ENCODE assay signal across 20 mouse cellular contexts in genomic region chr9:121242331-121242730, GRCm38 (mm10). TPM values are rescaled to one million over a fixed set of nuclear protein-coding genes. Genes with fewer than 3 reads are reported as not detected.
DNase-seq lines count a peak whose midpoint lies in the region; ATAC-seq lines count a peak whose summit lies in the region.
"Had no signal": no experiment of that assay in that cellular context is flagged by ENCODE, and none has a peak within 500 bp of the region (broad histone marks: within the 10 kb centered on the region; RNA-seq: fewer than 3 reads in every experiment).

No protein-coding gene starts in this region.

- ATAC-seq in neural tube, embryonic 13.5 days (ENCODE audit: low read depth) = no peak
- ATAC-seq: forebrain, embryonic 14.5 days had no signal

- peak; percentile 0 for DNase-seq in heart, postnatal 25 days (ENCODE audit: low spot score)
- no peak for DNase-seq in heart, postnatal 10 days
- peak; percentile 1 for DNase-seq in layer of hippocampus, adult 11-12 months (ENCODE audit: low spot score)
- no peak for DNase-seq in layer of hippocampus, postnatal 14 days (ENCODE audit: low spot score in 2 of 2)
- no peak for DNase-seq in neural tube, embryonic 10.5 days (ENCODE audit: extremely low spot score, low spot score)
- DNase-seq in urinary bladder, postnatal 25 days (ENCODE audit: low spot score) = peak; percentile 1
- no peak for DNase-seq in urinary bladder, postnatal 14 days (ENCODE audit: low spot score)
- DNase-seq: adrenal gland, postnatal 25 days; cerebellum, adult 18-20 months; cerebellum, adult 9-11 months; cerebellum, postnatal 36 days had no signal

- H3K27ac ChIP-seq in neural tube, embryonic 13.5 days (replicated peaks) = no peak overlapping the region
- H3K27ac ChIP-seq: embryonic facial prominence, embryonic 15.5 days; forebrain, embryonic 10.5 days; heart, adult 2 months; heart, embryonic 15.5 days; hindbrain, embryonic 12.5 days had no signal

- no peak overlapping the region for H3K4me3 ChIP-seq in neural tube, embryonic 13.5 days
- H3K4me3 ChIP-seq: embryonic facial prominence, embryonic 15.5 days; erythroblast, embryonic 14.5 days; forebrain, embryonic 10.5 days; heart, adult 2 months; heart, embryonic 15.5 days; hindbrain, embryonic 12.5 days had no signal

- no peaks in the 10 kb centered on the region for H3K36me3 ChIP-seq in neural tube, embryonic 13.5 days
- H3K36me3 ChIP-seq: embryonic facial prominence, embryonic 15.5 days; forebrain, embryonic 10.5 days; heart, embryonic 15.5 days; hindbrain, embryonic 12.5 days had no signal

- 0 out of 2 replicates have a peak, but pooled peaks cover 3% of the 10 kb centered on the region for H3K27me3 ChIP-seq in neural tube, embryonic 13.5 days
- H3K27me3 ChIP-seq: embryonic facial prominence, embryonic 15.5 days had no signal

- intact Hi-C loops in heart, postnatal 25 days (cut with DNase I) = loop anchor here (1.0 to 5.0 kb wide), 3 partner anchors 640 to 741 kb away; no protein-coding TSS in a partner anchor
- intact Hi-C loops in heart, postnatal 10 days (cut with DNase I) = loop anchor here (5.0 kb wide), 1 partner anchor 655 kb away; no protein-coding TSS in a partner anchor

- H3K4me2 ChIP-seq in neural tube, embryonic 13.5 days = no peak overlapping the region
- H3K4me2 ChIP-seq: embryonic facial prominence, embryonic 15.5 days; heart, embryonic 11.5 days; heart, embryonic 15.5 days; hindbrain, embryonic 12.5 days had no signal

- H3K9ac ChIP-seq in neural tube, embryonic 13.5 days = 0 out of 2 replicates have a peak overlapping the region, but pooled peaks have one; percentile 22
- H3K9ac ChIP-seq: embryonic facial prominence, embryonic 15.5 days; heart, embryonic 15.5 days; hindbrain, embryonic 12.5 days had no signal

- no peaks in the 10 kb centered on the region for H3K4me1 ChIP-seq in neural tube, embryonic 13.5 days (replicated peaks)
- H3K4me1 ChIP-seq: embryonic facial prominence, embryonic 15.5 days; forebrain, embryonic 10.5 days; heart, embryonic 15.5 days; hindbrain, embryonic 12.5 days had no signal

- 92% methylated on average over 6 of the region's 6 CpGs for WGBS in neural tube, embryonic 13.5 days

- H3K9me3 ChIP-seq in neural tube, embryonic 13.5 days = no peaks in the 10 kb centered on the region
- H3K9me3 ChIP-seq: embryonic facial prominence, embryonic 15.5 days; forebrain, embryonic 10.5 days; heart, embryonic 15.5 days; hindbrain, embryonic 12.5 days had no signal

RNA-seq across cellular contexts. Expression of gene Ulk4, which starts 34.7 kb away (rescaled TPM):
- total RNA-seq in heart, postnatal 25 days (2021) = under 1 TPM; 0.21 to 0.48 TPM
- 1 to 10 TPM in 1 of 2 experiments, under 1 TPM in 1; 0.74 to 1.4 TPM for total RNA-seq in heart, postnatal 10 days (2021)
- 1 to 10 TPM; 8.2 to 9.4 TPM for total RNA-seq in layer of hippocampus, postnatal 14 days (2021)
- polyA plus RNA-seq in neural tube, embryonic 13.5 days (2015; fragmentation: Nextera tagmentation; extraction: Ambion mirVana) = 115 and 160 TPM in 2 replicates

RNA-seq across cellular contexts. Expression of gene Trak1, which starts 55.0 kb away (rescaled TPM):
- 100 to 1,000 TPM; 309 to 322 TPM for total RNA-seq in heart, postnatal 25 days (2021)
- total RNA-seq in heart, postnatal 10 days (2021) = 100 to 1,000 TPM; 334 to 336 TPM
- total RNA-seq in layer of hippocampus, postnatal 14 days (2021) = 100 to 1,000 TPM; 230 to 235 TPM
- 43.4 and 44.3 TPM in 2 replicates for polyA plus RNA-seq in neural tube, embryonic 13.5 days (2015; fragmentation: Nextera tagmentation; extraction: Ambion mirVana)

Comparison
In these comparisons a context has a peak if more than half of its experiments do, and no peak if none do; other contexts are left out.
1. DNase-seq: peak in heart, postnatal 25 days (single experiment), layer of hippocampus, adult 11-12 months (single experiment) and urinary bladder, postnatal 25 days (single experiment); none in heart, postnatal 10 days (0 of 2), layer of hippocampus, postnatal 14 days (0 of 2), neural tube, embryonic 10.5 days (single experiment) and urinary bladder, postnatal 14 days (single experiment).